Mouse (Mus musculus) kidney, postnatal 25 days (tissue): ENCODE measurements around the gene Brat1.

Source experiments
- DNase-seq, 2 experiments: peaks; one replicate each; pipeline ENCODE4 v3.0.0; 2021; ENCODE audit warnings: mixed read lengths in 2 of 2

Gene Brat1

DNA sequence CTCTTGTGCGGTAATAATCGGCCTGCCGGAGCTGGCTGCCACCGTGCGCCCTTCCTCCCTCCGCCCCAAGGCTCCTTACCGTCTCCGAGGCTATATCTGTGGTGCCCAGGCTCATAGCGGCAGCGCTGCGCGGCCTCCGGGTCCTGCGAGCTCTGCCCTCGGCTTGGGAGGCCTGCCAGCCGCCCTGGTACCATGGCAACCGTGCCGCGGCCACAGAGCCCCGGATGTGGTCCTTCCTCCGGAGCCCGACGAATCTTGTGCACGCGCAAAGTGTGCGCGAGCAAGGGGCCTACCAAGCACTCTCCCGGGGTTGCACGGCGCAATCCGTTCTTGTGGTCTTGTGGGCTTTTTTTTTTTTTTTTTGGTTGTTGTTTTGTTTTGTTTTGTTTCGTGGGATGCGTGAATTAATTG, 2.7 kb upstream of the Brat1 start, which contains the start of gene Iqce:
Iqce (minus strand) TSS at position 276 of the 411 bp plus-strand sequence.
- peak; percentile 97 to 98 for DNase-seq

DNA sequence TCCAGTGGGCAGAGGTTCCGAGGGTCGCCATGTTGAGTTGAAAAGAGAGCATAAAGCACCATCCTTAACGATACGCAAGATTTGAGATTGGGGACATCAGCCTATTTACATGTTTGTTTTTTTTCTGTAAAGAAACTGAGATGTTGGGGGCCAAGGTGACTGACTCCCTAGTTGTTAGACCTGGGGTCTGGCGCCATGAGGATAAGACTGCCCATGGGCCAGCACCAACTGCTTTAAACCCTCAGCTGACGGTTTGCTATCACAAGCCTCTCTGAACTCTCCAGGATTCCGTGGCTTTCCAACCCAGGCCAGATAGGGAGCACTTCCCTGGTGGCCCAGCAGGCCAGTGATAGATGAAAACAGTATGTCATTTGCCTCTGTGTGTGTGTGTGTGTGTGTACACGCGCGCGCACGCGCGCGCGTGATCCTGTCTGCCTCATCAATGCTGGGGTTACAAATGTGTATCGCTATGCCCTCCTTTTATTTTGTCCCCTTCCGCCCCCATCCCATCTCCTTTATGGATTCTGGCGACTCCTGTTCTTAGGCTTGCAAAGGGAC, 2.1 kb upstream of the Brat1 start:
- DNase-seq, result no peak

DNA sequence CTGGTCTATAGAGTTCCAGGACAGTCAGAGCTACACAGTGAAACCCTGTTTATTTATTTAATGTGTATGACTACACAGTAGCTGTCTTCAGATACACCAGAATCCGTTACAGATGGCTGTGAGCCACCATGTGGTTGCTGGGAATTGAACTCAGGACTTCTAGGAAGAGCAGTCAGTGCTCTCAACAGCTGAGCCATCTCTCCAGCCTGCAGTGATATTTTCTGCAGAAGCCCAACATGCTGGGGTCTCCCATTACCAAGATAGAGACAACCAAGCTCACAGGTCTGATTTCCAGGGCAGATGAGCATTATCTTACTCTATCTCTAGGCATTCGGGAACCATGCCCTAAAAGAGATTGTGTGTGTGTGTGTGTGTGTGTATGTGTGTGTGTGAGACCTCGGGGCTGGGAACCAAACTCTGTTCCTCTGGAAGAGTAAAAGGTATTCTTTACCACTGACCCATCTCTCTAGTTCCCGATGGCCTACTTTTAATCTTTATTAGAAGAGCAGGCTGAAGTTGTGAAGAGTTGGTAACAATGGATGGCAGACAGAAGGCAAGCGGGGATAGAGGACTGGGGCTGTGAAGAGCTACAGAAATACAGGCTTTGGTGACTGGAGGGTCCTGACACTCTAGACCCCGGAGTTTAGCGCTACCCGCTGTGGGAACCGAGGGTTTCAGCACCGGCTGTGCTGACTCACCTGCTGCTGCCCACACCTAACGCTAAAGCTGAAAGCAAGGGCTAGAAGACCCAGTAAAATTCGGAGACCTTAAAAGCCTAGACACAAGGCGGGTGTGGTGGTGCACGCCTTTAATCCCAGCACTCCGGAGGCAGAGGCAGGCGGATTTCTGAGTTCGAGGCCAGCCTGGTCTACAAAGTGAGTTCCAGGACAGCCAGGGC, 1.1 kb upstream of the Brat1 start:
- peak in 1 of 2 experiments; percentile 44 for DNase-seq

DNA sequence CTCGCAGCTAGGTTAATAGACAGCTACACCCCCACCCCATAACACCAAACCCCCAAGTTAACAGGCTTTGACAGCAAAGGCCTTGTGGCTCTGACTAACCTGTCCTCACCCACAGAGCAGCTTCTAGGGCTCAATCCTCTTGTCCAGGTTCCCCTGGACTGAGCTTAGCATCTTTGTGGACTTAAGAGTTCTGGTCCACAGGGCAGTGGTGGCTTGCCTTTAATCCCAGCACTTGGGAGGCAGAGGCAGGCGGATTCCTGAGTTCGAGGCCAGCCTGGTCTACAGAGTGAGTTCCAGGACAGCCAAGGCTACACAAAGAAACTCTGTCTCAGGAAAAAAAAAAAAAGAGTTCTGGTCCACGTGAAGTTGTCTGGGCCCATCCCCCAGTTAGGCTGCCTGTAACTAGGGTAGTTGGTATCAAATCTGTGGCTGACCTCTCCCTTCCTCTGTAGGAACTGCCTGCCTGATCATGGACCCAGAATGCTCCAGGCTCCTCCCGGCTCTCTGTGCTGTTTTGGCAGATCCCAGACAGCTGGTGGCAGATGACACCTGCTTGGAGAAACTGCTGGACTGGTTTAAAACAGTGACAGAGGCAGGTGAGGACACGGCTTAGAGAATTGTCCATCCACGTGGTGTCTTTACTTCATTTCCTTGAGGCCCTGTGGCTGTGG, 825 bp downstream of the Brat1 start:
- no peak for DNase-seq

DNA sequence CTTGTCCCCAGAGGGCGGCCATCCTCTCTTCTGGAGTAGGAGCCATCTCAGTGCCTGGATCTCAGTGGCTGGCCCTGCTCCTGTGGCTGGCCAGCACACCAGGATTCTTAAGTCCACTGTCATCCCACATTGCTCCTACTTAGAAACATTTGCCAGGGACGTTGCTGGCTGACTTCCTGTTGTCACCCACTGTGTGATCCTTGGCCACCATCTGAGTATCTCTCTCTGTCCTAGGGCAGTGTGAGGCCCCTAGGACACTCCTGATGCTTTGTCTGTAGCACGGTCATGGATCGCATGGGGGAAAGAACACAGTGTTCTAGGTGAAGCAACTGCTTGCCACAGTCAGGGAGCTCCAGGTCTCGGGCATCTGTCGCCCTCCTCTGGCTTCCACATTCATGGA, 5.5 kb downstream of the Brat1 start:
- no peak for DNase-seq

DNA sequence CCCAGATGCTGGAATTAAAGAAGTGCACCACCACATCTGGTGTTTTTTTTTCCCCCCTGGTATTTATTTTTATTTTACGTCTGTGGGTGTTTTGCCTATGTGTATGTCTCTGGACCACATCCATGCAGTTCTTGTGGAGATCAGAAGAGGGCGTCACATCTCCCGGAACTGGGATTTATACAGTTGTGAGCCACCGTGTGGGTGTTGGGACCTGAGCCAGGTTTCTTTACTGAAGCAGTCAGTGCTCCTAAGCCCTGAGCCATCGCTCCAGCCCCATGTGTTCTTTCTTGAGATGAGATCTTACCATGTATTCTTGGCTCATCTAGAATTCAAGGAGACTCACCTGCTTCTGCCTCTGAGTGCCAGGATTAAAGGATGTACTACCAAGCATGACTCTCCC, 6.2 kb downstream of the Brat1 start:
- DNase-seq, result no peak

DNA sequence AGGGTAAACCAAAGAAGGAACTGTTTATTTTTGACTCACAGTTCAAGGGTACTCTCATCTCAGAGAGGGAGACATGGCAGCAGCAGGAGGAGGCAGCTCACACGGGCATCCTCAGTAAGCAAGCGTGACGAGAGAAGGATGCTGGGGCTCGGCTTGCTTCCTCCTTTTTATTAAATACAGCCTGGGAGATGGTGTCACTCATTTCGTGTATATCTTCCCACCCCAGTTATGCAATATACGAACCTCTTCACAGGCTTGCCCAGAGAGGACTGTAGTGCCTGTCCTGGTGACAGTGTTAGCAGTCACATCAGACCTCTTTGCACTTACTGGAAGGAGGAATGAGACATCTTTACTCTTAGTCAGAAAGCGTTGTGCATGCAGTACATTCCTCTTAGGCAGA, 16.0 kb downstream of the Brat1 start:
- no peak for DNase-seq

DNA sequence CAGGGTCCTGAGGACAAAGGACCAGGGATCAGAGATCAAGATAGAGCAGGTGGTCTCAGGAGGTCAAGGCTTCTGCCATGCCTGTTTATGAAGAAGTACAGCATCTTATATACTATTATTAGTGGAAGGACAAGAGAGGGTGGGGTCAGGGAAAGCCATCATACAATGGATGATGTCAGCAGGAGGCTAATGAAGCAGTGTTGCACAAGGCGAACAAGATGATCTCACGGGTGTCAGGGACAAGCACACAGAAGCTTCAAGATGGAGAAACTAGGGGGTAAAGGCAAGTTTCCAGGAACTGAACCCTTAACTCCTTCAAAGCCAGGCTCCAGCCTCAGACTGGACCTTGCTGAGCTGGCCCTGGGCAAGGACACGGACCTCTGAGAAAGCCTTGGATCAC, 17.3 kb downstream of the Brat1 start:
- DNase-seq, result no peak

DNA sequence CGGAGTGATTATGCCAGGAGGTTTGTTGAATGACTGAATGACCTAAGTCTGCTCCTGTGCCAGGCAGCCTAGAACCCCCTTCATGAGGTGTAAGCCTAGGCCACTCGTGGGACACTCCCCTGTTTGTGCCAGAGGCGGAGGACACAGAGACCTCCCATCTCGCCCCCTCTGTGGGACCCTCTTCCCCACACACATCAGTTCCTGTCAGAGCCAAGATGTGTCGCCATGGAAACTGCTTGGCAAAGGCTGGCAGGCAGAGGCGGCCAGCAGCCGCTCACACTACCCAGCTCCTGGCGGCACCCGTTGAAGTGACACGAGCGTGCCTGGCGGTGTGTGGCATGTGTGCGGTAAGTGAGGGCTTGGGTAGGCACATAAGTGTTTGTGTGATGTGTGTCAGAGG, 19.0 kb downstream of the Brat1 start, which contains the start of gene Amz1:
Amz1 (plus strand) TSS at position 306 of the 400 bp plus-strand sequence.
- no peak for DNase-seq

DNA sequence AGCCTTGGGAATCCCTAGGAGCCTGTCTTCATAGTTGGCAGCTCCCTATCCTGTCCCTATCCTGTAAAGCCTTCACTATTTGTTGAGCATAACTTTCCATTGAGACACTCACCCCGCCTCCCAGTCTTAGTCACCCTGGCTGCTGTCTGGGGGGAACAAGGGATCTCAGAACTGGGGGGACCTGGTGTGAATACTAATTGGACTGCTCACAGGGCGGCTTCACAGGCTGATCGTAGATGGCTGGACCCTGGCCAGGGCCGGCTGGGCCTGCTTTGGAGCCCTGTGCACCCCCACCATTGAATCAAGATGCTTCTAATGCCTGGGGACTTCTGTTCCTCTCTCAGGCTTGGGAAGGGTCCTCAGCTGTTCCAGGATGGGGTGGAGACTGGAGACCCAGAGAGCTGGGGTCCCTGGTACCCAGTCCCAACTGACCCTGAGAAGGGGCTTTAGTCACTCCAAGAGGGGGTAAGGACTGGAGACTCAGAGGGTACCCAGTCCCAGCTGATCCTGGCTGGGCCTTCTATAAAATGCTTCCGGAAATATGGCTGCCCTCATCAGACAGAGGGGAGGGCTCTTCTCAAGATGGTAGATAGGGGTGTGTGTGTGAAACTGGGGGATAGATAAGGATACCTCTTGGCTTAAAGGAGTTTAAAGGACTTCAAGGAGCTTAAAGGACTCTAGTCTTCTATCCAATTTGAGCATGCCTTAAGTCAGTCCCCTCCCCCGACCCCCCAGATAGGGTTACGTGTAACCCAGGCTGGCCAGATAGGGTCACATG, 21.4 kb downstream of the Brat1 start:
- DNase-seq, result no peak

DNA sequence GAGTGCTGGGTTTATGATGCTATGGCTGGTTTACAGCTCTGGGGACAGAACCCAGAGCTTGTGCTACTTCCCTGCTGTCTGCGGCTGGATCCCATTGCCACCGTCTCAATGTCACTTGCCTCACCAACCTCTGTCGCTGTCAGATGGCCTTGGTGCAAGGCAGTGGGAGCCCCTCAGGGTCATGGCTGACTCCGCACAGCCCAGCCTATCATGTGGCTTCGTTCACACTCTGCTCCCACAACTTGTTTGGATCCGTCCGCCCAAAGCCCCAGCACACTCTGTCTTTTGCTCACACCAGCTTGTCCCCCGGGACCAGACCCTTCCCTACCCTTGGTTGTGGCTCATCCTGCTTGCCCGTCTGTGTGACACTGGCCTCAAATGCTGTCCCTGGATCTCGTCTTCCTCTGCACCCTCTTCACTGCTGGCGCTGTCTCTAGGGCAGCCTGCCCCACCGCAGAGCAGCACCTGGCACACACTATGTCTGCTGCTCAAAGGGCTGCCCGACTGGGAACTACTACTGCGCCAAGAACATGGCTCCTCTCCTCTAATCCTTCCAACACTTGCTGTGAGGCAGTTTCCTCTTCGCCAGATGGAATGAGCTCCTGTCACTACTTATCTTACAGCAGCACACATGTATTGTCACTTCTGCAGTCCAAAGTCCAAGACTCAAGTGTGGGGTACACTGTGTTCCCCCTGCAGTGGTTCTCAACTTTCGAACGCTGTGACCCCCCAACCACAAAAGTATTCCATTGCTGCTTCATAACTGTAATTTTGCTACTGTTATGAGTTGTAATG, 22.3 kb downstream of the Brat1 start:
- no peak for DNase-seq

DNA sequence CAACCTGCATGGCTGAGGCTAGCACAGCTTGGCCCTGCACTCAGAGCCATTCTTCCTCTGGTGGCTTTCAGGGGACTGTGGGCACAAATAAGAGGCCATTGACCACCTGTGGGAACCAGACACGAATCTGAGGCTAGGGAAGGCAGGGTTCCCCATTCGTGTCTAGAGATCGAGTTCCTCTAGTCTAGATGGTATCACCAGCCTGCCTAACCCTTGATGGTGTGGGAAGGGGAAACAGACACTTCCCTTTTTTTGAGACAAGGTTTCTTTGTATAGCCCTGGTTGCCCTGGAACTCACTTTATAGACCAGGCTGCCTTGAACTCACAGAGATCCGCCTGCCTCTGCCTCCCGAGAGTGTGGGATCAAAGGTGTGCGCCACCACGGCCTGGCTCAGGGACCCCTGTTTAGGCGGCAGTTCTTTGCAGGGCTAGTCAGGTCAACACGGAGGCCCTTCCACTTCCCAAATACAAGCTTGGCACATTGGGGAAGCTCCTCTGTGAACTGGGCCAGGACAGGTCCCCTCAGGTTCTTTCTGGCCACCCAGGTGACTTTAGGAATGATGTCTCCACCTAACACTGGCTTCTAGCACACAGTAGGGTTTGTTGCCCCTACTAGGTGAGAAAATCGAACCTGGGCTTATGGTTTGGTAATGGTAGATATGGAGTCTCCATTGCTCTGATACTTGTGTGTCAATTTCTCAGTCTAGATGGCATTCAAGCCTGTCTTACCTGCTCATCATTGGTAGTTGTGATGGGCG, 26.4 kb downstream of the Brat1 start:
- DNase-seq, result no peak

DNA sequence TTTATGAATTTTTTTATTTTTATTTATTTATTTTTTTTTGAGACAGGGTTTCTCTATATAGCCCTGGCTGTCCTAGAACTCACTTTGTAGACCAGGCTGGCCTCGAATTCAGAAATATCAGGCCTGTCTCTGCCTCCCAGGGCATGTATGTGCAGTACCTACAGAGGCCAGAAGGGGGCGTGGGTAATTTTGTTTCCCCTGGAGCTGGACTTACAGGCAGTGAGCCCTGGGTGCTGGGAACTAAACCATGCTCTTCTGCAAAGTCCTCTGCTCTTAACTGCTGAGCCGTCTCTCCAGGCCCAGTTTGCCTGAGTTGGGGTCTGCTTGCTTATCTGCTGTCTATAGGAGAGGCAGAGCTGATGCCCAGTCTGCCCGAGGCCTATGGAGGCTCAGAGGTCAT, 27.4 kb downstream of the Brat1 start:
- DNase-seq, result no peak

DNA sequence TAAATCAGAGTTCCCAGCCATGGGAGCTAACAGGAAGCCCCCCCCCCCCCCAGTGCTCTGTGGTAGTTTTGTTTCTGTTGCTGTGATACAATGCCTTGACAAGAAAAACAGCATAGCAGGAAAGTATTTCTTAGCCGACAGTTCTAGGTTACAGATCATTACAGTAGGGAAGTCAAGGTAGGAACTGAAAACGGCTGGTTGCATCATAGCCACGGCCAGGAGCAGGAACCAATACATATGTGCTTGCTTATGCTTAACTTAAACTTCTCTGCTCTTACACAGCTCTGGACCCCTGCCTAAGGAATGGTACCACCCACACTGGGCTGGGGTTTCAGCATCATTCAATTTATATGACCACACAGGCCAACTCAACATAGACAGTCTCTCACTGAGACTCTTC, 28.5 kb downstream of the Brat1 start:
- DNase-seq, result no peak

DNA sequence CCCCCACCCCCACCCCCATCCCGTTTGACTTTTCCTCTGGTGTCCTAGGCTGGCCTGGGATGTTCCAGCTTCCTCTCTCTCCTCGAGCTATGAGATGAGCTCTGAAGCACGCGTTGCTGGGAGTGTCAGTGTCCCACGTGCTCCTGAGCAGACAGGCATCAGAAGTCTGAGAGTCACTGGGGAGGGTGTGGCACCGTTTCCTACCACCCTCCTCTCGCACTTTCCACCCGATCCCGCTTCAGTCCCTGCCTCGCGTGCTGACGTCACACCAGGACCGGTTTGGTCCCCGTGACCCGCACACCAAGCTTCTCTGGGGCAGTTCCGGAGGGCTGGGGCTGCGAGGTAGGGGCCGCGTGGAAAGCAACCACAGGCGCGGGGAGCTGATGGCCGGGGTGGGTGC, 30.5 kb downstream of the Brat1 start:
- DNase-seq, result peak; percentile 20 to 53

DNA sequence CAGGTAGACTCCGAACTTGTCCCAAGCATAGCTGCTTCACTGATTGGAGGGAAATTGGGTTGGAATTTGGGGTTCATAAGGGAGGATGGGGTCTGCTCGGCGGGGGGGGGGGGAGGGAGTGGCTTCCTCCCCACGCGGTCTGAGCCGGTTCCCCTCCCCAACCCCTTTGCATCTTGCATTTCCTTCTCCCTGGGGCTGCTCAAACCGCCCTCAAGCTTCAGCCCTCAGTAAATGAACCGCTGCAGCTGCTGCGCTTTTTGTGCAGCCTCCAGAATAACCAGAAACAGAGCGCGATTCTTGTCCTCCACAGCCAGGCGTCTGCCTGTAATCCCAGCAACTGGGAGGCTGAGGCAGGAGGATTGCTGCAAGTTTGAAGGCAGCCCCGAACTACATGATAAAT, 31.4 kb downstream of the Brat1 start:
- no peak for DNase-seq

DNA sequence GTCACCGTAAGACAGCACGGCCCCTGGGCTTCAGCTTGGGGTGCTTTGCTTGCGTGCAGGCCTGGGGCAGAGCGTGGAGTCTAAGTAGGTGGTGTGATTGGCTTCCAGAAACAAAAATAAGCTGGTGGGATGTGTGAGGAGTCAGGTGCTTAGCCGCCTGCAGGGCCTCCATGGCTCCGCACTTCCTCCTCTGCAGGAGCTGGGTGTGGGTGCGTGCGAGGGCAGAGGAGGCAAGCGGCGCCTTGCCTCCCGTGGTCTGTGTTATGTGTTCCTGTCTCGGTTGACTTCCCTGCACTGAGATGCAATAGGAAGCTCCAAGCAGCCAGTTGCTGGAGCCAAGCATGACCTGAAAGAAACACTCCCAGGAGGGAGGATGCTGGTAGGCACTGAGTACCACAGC, 35.0 kb downstream of the Brat1 start:
- DNase-seq, result no peak

DNA sequence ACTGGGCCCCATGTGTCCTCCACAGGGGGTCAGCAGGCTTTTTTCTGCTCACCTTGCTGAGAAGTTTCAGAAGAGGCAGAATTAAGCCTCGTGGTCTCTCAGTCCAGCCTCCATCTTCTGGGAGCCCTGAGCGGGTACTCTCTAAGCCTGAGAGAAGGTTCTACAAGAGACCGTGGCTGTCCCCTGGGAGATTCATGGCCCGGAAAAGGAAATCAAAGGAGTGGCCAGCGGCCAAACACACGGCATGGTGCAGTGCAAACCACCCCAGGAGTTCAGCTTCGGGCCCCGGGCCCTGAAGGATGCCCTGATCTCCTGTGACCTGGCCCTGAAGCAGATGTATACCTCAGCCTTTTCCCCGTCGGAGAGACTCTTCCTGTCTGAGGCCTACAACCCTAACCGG, 36.2 kb downstream of the Brat1 start:
- peak; percentile 57 to 65 for DNase-seq

DNA sequence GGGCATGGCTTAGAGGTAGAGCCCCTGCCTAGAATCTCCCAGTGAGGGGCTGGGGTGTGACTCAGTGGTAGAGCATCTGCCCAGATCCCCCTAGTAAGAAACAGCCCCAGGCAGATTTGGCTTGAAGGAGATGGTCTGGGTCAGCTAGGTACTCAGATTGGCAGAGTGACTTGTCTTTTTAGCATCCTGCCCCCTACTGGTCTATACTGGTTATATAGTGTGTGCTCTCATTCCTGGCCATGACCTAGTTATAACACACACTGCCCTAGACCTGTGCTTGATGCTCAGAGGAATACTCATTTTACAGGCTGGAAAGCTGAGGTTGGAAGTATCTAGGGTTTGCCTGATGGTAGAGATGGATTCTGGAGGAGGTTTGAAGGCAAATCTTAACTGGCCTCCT, 37.1 kb downstream of the Brat1 start:
- no peak for DNase-seq

DNA sequence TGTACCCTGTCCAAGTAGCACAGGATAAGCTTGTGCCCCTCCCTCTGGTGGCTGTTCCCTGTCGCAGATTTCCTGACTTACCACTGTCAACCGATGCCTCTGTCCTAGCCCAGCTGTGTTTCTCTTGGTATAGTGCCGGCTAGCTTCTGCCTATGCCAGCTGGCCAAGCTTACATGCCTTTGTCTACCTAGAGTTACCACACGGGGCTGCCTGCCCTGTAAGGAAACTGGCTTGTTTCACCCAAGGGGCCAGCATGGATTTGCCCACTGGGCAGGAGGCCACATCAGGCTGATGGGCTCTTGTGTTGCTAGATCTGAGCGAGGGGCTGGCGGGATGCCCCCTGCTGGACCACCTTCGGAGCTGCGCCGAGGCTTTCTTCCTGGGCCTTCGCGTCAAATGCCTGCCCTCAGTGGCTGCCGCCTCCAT, 38.9 kb downstream of the Brat1 start:
- DNase-seq, result no peak

DNA sequence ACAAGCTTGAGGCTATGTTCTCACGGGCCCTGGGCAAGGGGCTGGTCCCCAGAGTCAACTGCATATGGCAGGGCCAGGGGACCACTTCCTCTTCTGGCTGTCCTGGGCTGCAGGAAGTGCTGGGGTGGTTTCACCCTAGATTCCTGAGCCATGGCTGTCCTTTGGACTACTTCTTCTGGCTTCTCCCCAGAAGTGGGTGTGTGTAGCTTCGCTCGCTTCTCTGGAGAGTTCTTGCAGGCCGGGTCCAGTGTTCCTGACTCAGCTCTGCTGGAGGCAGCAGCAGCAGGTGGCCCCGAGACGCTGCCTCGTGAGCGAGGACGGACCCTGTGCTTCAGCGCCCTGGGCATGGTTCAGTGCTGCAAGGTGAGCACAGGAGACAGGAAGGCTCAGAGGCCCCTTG, 43.6 kb downstream of the Brat1 start:
- DNase-seq, result peak; percentile 78 to 94
